In genomic region chr4:118428531-118429214, GRCm38 (mm10) we compare ENCODE assay signal across 8 mouse cellular contexts. TPM values are rescaled to one million over a fixed set of nuclear protein-coding genes. Genes with fewer than 3 reads are reported as not detected.
A peak's percentile ranks its signal among the peaks of the same experiment; 100 is the strongest.
DNase-seq lines count a peak whose midpoint lies in the region; ATAC-seq and TF ChIP-seq lines count a peak whose summit lies in the region.

No protein-coding gene starts in this region.

- H3K9ac ChIP-seq in ES-E14 (ENCODE audit: insufficient read depth, low read depth, low read length, poor library complexity, severe bottlenecking) = peak overlapping the region; percentile 73
- H3K9ac ChIP-seq in forebrain, embryonic 15.5 days (replicated peaks) = peak overlapping the region; percentile 65

- H3K9me3 ChIP-seq in ES-E14 (ENCODE audit: control insufficient read depth, insufficient read depth, low read depth, low read length) = no peaks in the 10 kb centered on the region
- no peaks in the 10 kb centered on the region for H3K9me3 ChIP-seq in forebrain, embryonic 15.5 days

- peak overlapping the region; percentile 87 for H3K4me2 ChIP-seq in forebrain, embryonic 15.5 days (replicated peaks)

- 55% methylated on average over 15 of the region's 15 CpGs for WGBS in forebrain, embryonic 15.5 days

- in situ Hi-C loops in ES-E14 (cut with MboI; ENCODE audit: low sequenced_read_pairs in 2 of 2, unreplicated experiment in 2 of 2) = no loop called here

- no peak overlapping the region for H3K27ac ChIP-seq in ES-E14 (ENCODE audit: insufficient read depth, low read depth, low read length, poor library complexity, severe bottlenecking)
- peak overlapping the region; percentile 59 for H3K27ac ChIP-seq in forebrain, embryonic 15.5 days (replicated peaks)

- H3K4me1 ChIP-seq in ES-E14 (ENCODE audit: control insufficient read depth in 2 of 2, insufficient read depth in 2 of 2, low read length in 2 of 2, poor library complexity in 1 of 2) = peaks cover 0 to 24% of the 10 kb centered on the region in 2 experiments; a peak in 2 of 4 replicates
- peaks cover 21% of the 10 kb centered on the region for H3K4me1 ChIP-seq in forebrain, embryonic 15.5 days

- H3K27me3 ChIP-seq in forebrain, embryonic 15.5 days = no peaks in the 10 kb centered on the region

- H3K36me3 ChIP-seq in ES-E14 (ENCODE audit: control insufficient read depth, insufficient read depth, low read length, poor library complexity, severe bottlenecking) = peaks cover 34% of the 10 kb centered on the region
- peaks cover 20% of the 10 kb centered on the region for H3K36me3 ChIP-seq in forebrain, embryonic 15.5 days

- ATAC-seq in forebrain, embryonic 15.5 days (replicated peaks) = peak; percentile 18

- peak overlapping the region; percentile 80 to 82 for H3K4me3 ChIP-seq in ES-E14 (ENCODE audit: insufficient read depth in 1 of 2, low read depth in 1 of 2, low read length in 2 of 2, poor library complexity in 1 of 2, severe bottlenecking in 1 of 2)
- peak overlapping the region; percentile 50 for H3K4me3 ChIP-seq in forebrain, embryonic 15.5 days

- DNase-seq in B cell, adult 2 months = peak; percentile 10 to 14
- no peak for DNase-seq in ES-E14 (ENCODE audit: low read depth, low spot score)
- peak; percentile 23 to 52 for DNase-seq in kidney, adult 8-10 months
- DNase-seq in lung, postnatal 10 days = peak; percentile 54
- peak; percentile 56 for DNase-seq in yolk sac, embryonic 10.5 days (ENCODE audit: low spot score)
- DNase-seq in right cerebral cortex, postnatal 10 days (ENCODE audit: low spot score in 2 of 2) = no peak
- DNase-seq in adrenal gland, adult 18-20 months (ENCODE audit: low spot score in 2 of 2) = no peak

TF ChIP-seq in ES-E14, 5 proteins besides CTCF, POLR2A, EP300 and RAD21:
- TF ChIP-seq MAFK (IDR thresholded peaks at IDR 0.05; ENCODE audit: insufficient read depth, low read depth, low read length) (no peak), ZC3H11A (IDR thresholded peaks at IDR 0.05; ENCODE audit: borderline replicate concordance, low read depth, low read length) (no peak), CHD2 (IDR thresholded peaks at IDR 0.05; ENCODE audit: low read depth, low read length) (no peak), ZNF384 (IDR thresholded peaks at IDR 0.05; ENCODE audit: low read depth, low read length) (no peak), HCFC1 (IDR thresholded peaks at IDR 0.05; ENCODE audit: borderline replicate concordance, insufficient read depth, low read length) (no peak)

RNA-seq across cellular contexts. Expression of gene Elovl1, which starts 0.8 kb away (rescaled TPM):
- 33.4 and 36.0 TPM in 2 replicates for total RNA-seq in ES-E14 (2012; rRNA removed)
- polyA plus RNA-seq in forebrain, embryonic 15.5 days (2015; fragmentation: Nextera tagmentation; extraction: Ambion mirVana) = 21.3 and 21.4 TPM in 2 replicates
- total RNA-seq in adrenal gland, adult 18-20 months (2021) = 10 to 100 TPM; 61.2 to 86.0 TPM

RNA-seq across cellular contexts. Expression of gene Cdc20, which starts 8.5 kb away (rescaled TPM):
- 296 and 322 TPM in 2 replicates for total RNA-seq in ES-E14 (2012; rRNA removed)
- polyA plus RNA-seq in forebrain, embryonic 15.5 days (2015; fragmentation: Nextera tagmentation; extraction: Ambion mirVana) = 123 and 130 TPM in 2 replicates
- total RNA-seq in adrenal gland, adult 18-20 months (2021) = 1 to 10 TPM; 1.6 to 2.9 TPM

RNA-seq across cellular contexts. Expression of gene Med8, which starts 19.5 kb away (rescaled TPM):
- 56.5 and 74.1 TPM in 2 replicates for total RNA-seq in ES-E14 (2012; rRNA removed)
- 115 and 122 TPM in 2 replicates for polyA plus RNA-seq in forebrain, embryonic 15.5 days (2015; fragmentation: Nextera tagmentation; extraction: Ambion mirVana)
- total RNA-seq in adrenal gland, adult 18-20 months (2021) = 10 to 100 TPM; 62.3 to 68.5 TPM

RNA-seq across cellular contexts. Expression of gene Szt2, which starts 19.6 kb away (rescaled TPM):
- total RNA-seq in ES-E14 (2012; rRNA removed) = 17.4 and 26.6 TPM in 2 replicates
- polyA plus RNA-seq in forebrain, embryonic 15.5 days (2015; fragmentation: Nextera tagmentation; extraction: Ambion mirVana) = 10.9 and 12.7 TPM in 2 replicates
- 10 to 100 TPM; 13.9 to 19.2 TPM for total RNA-seq in adrenal gland, adult 18-20 months (2021)

RNA-seq across cellular contexts. Expression of gene Mpl, which starts 28.6 kb away (rescaled TPM):
- total RNA-seq in ES-E14 (2012; rRNA removed) = not detected in 2 replicates
- polyA plus RNA-seq in forebrain, embryonic 15.5 days (2015; fragmentation: Nextera tagmentation; extraction: Ambion mirVana) = 0.08 and 0.09 TPM in 2 replicates
- total RNA-seq in adrenal gland, adult 18-20 months (2021) = under 1 TPM in 1 of 2 experiments, not detected in 1; 0.22 TPM

Comparison
In these comparisons a context has a peak if more than half of its experiments do, and no peak if none do; other contexts are left out.
1. DNase-seq: peak in B cell, adult 2 months (2 of 2), kidney, adult 8-10 months (2 of 2), lung, postnatal 10 days (single experiment) and yolk sac, embryonic 10.5 days (single experiment); none in ES-E14 (single experiment), right cerebral cortex, postnatal 10 days (0 of 2) and adrenal gland, adult 18-20 months (0 of 2).
2. RNA of gene Cdc20, which starts 8.5 kb away (total RNA-seq): 296 to 322 TPM in ES-E14; 1.6 to 2.9 TPM in adrenal gland, adult 18-20 months; every median in the first group is over 10 times any median in the second.